Mouse (Mus musculus): ENCODE measurements at regions not wholly inside any gene's neighbourhood (a gene's known extent, or its start where the extent isn't known, plus 50 kb on each side); places are given as distances from the start of the nearest gene placed in this dataset.

DNA sequence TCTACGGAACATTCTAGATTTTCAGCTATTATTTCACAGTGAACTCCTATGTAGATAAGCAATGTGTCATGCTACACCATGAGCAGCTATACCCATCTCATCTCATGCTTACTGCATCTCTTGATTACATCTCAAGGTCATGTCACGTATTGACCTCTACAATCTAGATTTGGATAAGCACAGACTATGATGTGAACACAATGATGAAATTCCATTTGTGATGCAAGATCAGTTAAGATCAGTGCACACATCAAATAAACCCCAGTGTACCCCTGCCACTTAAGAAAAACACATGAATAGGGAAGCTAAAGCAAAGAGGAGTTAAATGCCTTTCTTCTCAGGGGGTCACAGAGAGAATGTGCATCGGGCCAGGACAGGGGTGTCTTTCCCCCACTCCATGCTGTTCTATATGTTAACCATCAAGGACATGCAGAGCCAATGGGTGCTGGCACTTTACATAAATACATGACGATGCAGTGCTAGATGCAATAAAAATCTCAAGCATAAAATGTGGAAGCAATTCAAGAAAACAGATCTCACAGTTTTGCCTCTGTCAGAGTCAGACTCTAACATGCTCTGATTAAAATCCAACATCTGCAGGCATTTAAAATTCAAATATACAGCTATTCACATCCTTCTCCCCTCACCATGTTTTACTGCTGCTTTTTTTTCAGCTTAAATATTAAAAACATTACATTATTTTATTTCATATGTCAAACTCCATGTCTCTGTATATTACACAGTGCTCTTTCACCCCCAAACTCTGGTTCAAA lies 157.1 kb upstream of the Gm15217 start:
- DNase-seq (ENCODE audit: low read depth, low spot score) = no peak

GRCm38 (mm10) chr14:46223008-46223407 lies 156.2 kb upstream of the Gm15217 start:
- no peak for DNase-seq (ENCODE audit: low read depth, low spot score)

GRCm38 (mm10) chr14:46224421-46224950 lies 154.7 kb upstream of the Gm15217 start:
- DNase-seq (ENCODE audit: low read depth, low spot score) = no peak

- DNase-seq (ENCODE audit: low read depth, low spot score) = no peak
Measured at GRCm38 (mm10) chr14:46225851-46226608, 153.2 kb upstream of the Gm15217 start.

- DNase-seq (ENCODE audit: low read depth, low spot score) = no peak
Measured at GRCm38 (mm10) chr14:46234040-46234439, 145.2 kb upstream of the Gm15217 start.

GRCm38 (mm10) chr14:46234835-46235234 lies 144.4 kb upstream of the Gm15217 start:
- DNase-seq (ENCODE audit: low read depth, low spot score) = no peak

DNA sequence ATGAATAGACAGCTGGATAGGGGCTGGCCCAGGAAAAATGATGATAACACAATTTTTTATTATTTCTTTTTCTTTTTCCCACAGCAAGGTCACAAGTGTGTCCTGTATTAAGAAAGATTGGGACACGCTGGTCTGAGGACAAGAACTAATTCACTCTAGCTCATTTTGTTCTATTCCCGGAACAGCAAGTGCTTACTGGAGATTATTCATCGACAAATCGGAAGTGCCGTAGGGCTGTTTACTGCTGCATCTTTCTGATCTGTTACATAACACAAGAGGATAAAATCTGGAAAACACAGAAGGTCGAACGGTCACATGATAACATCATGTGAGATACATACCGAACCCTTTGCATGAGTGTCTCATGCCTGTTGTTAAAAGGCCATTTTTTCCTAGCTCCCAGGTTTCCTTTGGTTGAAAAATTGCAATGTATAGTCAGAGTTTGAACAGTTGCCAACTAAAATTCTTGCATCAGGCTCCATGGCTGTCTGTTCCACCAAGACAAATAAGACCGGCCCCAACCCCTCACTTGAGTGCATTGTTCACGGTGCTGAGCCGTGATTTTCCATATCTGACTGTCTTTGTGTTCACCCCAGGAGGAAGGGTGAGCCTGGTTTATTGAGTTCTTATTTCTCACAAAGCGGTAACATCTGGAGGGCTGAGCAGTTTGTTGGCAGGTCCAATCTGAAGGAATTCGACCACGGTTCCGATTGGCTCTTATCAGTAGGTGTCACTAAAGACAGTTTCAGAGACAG lies 139.0 kb upstream of the Gm15217 start:
- no peak for DNase-seq (ENCODE audit: low read depth, low spot score)

GRCm38 (mm10) chr14:46240896-46241295 lies 138.3 kb upstream of the Gm15217 start:
- no peak for DNase-seq (ENCODE audit: low read depth, low spot score)

GRCm38 (mm10) chr14:46247491-46248484 lies 131.4 kb upstream of the Gm15217 start:
- DNase-seq (ENCODE audit: low read depth, low spot score) = no peak

- no peak for DNase-seq (ENCODE audit: low read depth, low spot score)
Measured at GRCm38 (mm10) chr14:46249141-46249540, 130.1 kb upstream of the Gm15217 start.

- DNase-seq (ENCODE audit: low read depth, low spot score) = no peak
Measured at GRCm38 (mm10) chr14:46255261-46255660, 124.0 kb upstream of the Gm15217 start.

DNA sequence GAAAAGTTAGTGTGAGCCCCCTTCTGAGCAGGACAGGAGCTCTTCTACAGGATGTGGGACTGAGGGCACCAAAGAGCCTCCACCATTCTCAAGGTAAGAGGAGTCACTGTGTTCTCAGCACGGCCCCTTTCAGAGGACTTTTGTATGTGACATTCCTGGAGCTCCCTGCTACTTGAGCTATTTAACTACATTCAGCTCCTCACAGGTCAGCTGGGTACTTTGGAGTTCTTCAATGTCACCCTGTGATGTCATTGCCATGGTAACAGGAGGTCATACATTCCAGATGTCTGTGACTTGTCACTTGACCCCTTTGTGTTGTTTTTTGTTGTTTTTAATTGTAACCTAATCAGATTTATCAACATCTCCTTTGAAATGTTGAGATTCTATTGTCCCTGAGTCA lies 122.9 kb upstream of the Gm15217 start:
- no peak for DNase-seq (ENCODE audit: low read depth, low spot score)

DNA sequence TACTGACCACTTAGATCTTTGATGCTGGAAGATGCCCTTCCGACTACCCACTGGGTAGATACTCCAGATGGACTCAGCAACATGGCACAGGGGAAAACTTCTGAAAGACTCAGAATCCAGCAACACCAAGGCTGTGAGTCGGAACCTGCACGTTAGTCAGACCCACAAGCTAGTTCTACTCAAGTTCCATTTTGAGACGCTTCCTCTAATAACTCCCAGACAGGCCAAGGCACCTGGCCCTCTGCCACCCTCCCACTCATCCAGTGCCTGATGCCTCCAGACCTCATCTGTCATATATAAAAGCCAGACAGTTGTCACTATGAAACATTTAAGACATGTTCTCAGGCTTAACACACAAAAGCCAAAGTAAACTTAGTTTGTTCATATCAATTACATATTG lies 121.9 kb upstream of the Gm15217 start:
- DNase-seq (ENCODE audit: low read depth, low spot score) = no peak

DNA sequence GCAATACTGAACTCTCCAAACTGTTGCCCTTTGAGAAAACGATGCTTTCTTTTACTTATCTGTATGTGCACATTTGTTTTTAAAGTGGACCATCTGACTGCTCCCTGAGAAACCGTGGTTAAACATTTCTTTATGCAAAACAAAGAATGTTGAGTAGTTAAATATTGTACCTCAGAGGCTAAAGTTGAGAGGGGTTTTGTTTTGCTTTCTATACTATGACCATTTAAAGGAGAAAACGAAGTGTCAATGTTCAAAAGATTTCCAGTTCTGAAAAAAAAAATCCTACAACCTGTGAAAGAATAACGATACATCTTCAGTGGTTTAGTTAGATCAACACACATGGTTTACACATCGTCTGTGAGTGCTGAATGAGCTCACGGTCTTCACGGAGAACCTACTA lies 120.7 kb upstream of the Gm15217 start:
- DNase-seq (ENCODE audit: low read depth, low spot score) = no peak

DNA sequence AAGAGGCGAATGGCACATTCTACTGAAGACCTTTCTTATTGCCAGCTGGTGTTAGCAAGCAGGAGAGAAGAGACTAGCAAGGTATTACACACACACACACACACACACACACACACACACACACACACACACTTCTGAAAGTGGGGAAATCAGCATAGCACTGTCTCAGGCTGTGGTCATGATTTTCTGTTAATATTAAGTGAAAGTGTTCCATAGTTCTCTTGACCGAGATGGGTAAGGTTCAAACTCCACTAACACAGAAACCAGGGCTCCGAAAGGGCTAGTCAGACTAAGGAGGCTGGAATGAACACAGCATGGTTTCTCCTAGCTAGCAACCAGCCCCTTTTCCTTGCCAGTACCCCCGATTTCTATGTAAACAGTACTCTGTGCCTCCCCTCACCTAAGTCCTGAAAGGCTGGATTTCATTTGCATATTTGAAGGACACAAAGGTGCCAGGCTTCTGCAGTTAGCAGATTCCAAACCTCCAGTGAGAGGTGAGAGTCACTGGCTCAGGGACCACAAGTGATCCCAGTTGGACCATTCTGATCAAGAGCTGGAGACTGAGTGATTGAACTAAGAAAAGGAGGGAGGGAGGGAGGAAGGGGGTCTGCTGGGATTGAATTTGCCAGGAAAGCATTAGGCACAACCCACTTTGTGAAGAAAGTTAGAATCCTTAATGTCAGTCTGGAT lies 118.8 kb upstream of the Gm15217 start:
- no peak for DNase-seq (ENCODE audit: low read depth, low spot score)

GRCm38 (mm10) chr14:46275455-46275854 lies 103.8 kb upstream of the Gm15217 start:
- DNase-seq (ENCODE audit: low read depth, low spot score) = no peak

DNA sequence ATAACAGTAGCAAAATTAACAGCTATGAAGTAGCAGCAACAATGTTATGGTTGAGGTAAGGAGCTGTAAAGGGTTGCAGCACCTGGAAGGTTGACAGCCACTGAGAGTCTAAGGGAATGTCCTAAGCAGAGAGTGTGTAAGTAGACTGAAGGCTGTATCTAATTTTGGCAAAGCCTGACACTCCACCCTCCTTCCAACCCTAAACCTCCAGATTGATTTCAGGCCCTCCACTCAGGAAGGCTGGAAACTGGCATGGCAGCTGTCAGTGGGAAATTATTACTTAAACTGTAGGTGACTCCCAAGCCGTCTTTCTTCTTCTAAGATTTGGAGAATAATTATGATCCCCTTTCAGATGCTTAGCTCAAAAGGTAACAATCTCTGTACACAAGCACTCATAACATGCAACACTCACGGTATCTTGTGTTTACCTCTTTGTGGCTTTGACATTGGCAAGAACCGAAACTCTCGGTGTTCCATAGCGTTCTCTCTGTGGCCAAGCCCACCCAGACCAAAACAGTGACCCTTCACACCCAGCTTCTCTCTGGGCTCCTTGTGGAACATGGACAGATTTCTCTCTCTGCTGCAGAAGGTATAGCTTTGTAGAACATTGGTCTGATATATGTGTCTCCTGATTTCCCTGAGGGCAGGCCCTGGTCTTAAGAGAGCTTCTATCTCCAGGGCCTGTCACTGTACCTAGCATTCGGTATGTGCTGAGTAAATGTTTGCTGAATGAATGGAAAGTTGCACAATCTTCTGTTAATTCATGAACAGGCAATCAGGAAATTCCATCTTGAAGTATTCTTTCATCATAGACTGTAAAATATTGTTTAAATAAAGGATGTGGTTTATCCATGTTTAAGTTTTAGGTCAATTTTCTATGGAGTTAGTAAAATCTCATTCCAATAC lies 102.0 kb upstream of the Gm15217 start:
- no peak for DNase-seq (ENCODE audit: low read depth, low spot score)

DNA sequence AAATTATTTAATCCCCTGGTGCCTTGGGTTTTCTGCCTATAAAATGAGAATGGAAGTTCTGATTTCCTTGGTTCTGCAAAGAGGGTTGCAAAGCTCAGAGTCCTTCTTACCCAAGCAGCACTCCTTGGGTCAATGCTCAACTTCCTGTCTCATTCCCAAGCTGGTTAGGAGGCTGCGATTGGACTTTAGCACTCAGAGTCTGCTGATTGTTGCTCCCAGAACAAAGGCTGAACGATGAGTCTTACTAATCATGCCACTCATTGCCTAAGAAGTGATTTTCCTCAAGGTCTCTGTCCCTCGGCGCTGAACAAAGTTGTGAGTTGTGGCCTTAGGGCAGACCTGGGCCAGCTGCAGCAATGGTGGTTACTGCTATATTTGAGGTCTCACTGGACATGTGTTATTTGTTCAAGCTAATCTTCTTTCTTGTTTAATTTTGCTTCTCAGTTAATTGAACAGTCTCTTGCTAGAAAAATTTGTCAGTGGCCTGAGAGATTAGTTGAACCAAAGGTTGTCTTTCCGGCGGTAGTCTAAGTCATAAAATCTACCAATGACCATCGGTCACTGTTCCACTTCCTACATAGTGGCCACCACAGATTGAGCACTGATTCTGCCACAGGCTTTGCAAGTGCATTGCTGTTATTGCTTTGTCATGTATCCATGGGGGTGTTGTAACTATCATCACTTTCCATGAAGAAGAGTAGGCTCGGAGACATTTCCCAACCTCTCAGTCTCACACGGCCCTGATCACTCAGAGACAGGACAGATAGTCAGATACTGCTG lies 101.2 kb upstream of the Gm15217 start:
- no peak for DNase-seq (ENCODE audit: low read depth, low spot score)

Measured in CD4-positive, CD25-positive, alpha-beta regulatory T cell, adult 2 months (primary cell).